Mouse (Mus musculus) induced T-regulatory cell, adult 2 months (primary cell): ENCODE measurements around the gene Xrcc1.

ENCODE experiments used
- DNase-seq: peaks from one replicate; pipeline ENCODE4 v3.0.0-alpha.2; 2012; ENCODE audit warnings: low read depth

The Xrcc1 gene

GRCm38 (mm10) chr7:24565627-24566026, 19.5 kb downstream of the Xrcc1 start:
- DNase-seq: no peak

GRCm38 (mm10) chr7:24566206-24566605, 20.1 kb downstream of the Xrcc1 start:
- no peak for DNase-seq

- no peak for DNase-seq
These were observed 22.4 kb downstream of the Xrcc1 start for GRCm38 (mm10) chr7:24568512-24568911.

GRCm38 (mm10) chr7:24571071-24571470, 25.0 kb downstream of the Xrcc1 start:
- DNase-seq: no peak

DNA sequence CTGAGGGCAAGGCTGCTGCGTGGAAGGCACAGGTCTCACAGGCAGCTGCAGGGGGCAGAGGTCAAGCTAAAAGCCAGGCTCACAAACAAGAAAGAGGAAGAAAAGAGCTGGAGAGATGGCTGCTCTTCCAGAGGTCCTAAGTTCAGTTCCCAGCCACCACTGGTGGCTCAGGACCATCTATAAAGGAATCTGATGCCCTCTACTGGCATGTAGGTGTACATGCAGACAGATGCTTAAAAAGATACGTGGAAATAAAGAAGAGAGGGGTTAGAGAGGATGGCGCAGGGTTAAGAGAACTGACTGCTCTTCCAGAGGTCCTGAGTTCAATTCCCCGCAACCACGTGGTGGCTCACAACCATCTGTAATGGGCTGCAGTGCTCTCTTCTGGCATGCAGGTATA, 26.4 kb downstream of the Xrcc1 start:
- peak; percentile 41 for DNase-seq

DNA sequence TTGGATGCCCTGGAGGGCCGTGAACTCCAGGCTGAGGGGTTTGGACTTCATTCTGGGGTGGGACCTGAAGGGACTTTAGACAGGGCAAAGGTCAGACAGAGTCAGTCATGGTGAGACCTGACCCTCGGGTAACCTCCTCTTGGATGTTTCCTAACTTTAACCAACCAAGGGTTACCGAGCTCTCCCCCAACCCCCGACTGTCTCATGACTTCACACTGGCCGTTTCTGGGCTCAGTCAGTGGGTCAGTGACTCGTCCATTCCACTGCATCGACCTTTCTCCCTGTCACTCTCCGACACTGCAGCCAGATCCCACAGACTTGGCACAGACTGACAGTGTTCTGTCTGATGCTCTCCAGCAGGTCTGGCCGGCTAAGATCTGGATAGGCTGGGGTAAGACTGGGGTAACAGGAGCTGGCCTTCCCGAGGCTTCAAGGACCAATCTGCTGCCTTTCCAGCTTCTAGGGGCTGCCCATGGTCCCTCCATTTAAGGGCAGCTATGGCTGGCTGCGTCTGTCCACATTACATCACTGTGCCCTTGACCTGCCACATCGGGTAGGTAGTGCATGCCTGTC, 28.2 kb downstream of the Xrcc1 start:
- no peak for DNase-seq

GRCm38 (mm10) chr7:24577811-24578210, 31.7 kb downstream of the Xrcc1 start:
- DNase-seq: no peak

DNA sequence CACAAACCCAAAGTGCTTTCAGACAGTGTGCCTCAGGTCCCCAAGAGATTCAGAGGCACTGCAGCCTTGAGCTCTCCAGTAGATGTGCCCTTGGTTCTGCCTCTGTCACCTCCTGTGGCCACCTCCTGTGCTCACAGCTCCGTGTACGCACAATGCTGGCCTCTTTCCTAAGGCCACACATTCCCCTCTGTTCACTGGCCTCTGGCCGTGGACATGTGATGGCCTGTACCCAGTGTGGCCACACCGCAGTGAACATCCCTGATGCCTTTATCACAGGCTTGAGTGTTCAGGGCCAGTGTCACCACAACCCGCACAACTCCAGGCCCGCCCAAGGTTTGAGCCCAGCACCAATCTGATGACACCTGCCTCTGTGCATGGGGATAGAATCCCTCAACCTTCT, 38.8 kb downstream of the Xrcc1 start:
- no peak for DNase-seq

DNA sequence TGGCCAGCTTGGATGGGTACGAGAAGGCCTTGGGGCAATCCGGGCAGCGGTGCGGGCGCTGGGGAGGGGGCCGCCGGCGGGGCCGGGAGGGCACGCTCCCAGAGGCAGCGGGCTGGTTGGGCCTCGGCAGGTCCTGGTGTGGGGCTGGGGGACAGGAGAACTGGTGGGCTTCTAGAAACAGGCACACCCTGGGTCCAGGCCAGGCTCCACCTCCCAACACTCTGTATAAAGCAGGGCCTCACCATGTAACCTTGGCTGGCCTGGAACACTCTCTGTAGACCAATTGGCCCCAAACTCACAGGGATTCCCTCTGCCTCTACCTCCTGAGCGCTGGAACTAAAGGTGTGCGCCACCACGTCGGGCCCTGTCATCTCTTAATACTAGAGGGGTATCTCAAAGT, 39.9 kb downstream of the Xrcc1 start:
- no peak for DNase-seq

DNA sequence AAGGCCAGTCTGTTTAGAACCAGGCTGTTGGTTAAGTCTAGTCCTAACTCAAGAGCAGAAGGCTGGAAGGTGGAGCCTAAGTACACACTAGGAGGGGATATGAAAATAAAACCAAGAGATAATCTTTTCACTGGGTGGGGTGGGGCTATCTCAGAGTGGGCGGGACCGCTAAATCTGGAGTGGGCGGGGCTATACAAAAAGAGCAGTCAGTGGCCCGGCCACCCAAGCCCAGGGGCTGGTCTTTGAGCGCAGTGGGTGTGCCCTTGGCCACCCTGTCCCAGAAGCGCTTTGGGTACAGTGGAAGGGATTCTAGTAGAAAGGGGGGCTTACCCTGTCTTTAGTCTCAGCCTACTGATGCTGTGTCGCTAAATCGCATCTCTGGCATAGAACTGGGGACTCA, 40.7 kb downstream of the Xrcc1 start:
- DNase-seq: peak; percentile 48

DNA sequence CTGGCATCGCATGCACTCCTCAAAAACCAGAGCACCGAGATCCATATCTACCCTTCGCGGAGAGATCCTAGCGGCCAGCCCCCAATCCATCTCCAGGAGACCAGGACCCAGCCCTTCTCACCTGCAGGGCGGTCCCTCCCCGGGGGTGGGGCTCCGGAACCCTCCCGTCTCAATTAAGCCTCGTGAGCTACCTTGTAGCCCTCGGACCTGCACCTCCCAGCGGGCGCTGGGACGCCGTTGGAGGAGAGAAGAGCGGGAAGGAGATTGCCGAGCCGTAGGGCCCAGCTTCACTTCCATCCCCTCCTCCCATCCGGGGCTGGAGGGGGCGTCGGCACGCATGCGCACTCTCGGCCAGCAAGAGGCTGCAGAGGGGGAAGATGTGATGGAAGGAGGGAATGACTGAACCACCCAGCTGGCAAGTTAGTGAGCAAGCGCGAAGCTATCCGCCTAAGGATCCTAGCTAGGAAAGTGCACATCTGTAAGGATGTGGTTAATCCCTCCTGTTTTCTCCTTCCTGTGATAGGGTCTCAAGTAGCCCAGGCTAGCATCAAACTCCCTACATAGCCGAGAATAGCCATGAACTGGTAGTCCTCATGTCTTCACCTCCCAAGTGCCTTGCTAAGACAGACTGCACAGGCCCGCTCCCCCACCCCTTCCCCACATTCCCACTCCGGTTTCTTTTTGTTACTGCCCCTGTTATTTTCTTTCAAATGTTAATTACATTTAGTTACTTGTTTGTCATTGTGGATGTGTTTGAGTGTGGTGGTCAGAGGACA, 41.4 kb downstream of the Xrcc1 start, which contains the start of the genes Ethe1 and Zfp575:
Gene Ethe1 (plus strand): TSS at position 214 of the 776 bp plus-strand sequence.
Gene Zfp575 (minus strand): TSS at position 312 of the 776 bp plus-strand sequence.
- peak; percentile 38 for DNase-seq

- no peak for DNase-seq
These were observed 42.2 kb downstream of the Xrcc1 start for GRCm38 (mm10) chr7:24588336-24588735.

DNA sequence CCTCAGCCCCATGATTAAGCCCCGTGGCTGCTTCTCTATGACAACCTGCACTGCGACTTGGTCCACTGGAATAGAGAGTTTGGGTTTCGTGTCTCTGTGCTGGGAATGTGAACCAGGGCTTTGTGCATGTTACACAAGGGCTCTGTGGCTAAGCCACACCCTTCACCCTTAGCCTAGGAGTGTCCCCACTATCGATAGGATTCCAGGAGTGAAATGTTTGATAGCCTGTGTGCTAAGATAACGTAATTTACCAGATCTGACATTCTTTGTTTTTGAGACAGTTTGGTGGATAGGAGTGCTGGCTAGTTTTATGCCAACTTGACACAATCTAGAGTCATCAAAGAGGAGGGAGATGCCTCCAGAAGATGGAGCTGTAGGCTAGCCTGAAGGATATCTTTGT, 45.6 kb downstream of the Xrcc1 start:
- no peak for DNase-seq

GRCm38 (mm10) chr7:24592163-24592562, 46.1 kb downstream of the Xrcc1 start:
- DNase-seq: no peak

- DNase-seq: no peak
These were observed 46.7 kb downstream of the Xrcc1 start for GRCm38 (mm10) chr7:24592781-24593180.

- DNase-seq: peak; percentile 88
These were observed 47.7 kb downstream of the Xrcc1 start for GRCm38 (mm10) chr7:24593621-24594308.

DNA sequence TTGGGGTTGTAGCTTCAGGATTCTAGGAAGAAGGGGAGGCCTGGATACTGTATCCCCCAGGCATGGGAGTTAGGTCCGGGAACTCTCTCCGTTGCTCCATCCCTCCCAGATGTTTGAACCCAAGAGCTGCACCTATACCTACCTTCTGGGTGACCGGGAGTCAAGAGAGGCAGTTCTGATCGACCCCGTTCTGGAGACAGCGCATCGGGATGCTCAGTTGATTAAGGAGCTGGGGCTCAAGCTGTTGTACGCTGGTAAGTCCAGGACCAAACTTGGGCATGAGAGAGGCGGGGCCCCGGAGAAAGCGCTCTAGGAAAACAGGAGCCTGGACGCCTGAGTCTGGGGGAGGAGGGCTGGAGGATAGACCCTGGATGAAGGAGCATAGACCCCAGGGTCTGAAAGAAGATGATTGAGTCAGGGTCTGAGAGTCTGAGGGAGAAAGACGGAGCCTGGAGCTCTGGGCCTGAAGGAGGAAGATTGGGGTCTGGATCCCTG, 48.3 kb downstream of the Xrcc1 start:
- DNase-seq: no peak

GRCm38 (mm10) chr7:24595464-24595863, 49.4 kb downstream of the Xrcc1 start:
- DNase-seq: no peak

- DNase-seq: no peak
These were observed 52.0 kb downstream of the Xrcc1 start for GRCm38 (mm10) chr7:24598121-24598520.

DNA sequence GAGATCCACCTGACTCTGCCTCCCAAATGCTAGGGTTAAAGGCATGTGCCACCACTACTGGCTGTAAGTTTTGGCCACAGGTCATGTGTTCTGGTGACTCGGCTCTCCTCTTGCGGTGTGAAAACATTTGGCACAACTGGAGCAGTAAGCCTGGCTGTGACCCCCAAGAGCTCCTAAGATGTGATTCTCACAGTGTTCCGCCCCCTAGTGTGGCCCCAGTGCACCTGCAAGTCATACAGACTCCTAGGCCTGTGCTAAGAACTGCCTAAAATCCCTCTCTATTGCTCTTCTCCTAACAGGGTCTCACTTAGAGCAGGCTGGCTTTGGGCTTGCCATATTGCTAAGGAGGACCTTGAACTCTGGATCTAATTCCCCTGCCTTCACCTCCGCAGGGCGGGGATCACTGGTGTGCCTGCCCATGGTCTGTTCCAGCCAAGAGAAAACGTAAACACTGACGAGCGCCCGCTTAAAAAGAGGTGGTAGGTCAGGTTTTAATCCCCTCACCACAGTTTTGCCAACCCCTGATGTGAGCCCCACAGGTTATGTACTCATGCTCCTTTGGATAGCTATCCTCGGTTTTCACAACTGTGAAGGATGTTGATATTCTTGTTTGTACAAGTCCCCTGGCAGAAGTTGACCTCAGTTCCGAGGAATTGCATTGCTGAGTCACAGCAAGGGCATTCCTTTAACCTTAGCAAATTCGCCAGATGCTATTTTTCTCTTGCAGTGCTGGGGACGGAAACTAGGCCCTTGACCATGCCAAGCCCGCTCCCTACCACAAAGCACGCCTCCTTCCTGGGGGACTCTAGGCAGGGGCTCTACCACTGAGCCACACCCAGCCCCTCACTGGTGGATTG, 53.4 kb downstream of the Xrcc1 start:
- no peak for DNase-seq

- peak; percentile 96 for DNase-seq
These were observed 55.0 kb downstream of the Xrcc1 start for GRCm38 (mm10) chr7:24600941-24601597.
